Comparison of ENCODE assay signal across 27 mouse cellular contexts in the genomic region with DNA sequence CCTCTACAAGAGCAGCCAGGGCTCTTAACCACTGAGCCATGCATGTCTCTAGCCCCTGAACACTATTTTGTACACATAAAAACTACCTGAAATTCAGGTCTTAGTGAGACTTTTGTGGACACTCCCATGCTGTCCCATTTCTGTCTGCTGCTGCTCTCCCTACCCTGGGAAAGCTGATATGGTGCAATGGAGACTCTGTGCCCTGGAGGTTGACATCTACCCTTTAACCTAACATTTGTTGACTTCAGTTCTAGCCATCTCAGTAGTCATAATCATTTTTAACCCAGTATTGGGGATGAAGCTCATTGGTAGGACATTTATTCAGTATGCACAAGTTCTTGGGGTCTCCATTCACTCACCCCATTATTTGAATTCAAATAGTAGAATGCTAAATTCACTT.
DNase-seq lines count a peak whose midpoint lies in the region; ATAC-seq and TF ChIP-seq lines count a peak whose summit lies in the region.
"Had no signal": no experiment of that assay in that cellular context is flagged by ENCODE, and none has a peak within 500 bp of the region (broad histone marks: within the 10 kb centered on the region; RNA-seq: fewer than 3 reads in every experiment).

No protein-coding gene starts in this region.

- no peak overlapping the region for H3K9ac ChIP-seq in liver, adult 2 months (ENCODE audit: low read depth, low read length)
- H3K9ac ChIP-seq in liver, embryonic 12.5 days = no peak overlapping the region
- H3K9ac ChIP-seq in liver, postnatal 0 days (replicated peaks) = no peak overlapping the region
- H3K9ac ChIP-seq: embryonic facial prominence, embryonic 13.5 days; embryonic facial prominence, embryonic 15.5 days; forebrain, embryonic 12.5 days had no signal

- TF ChIP-seq POLR2A in liver, adult 2 months (IDR thresholded peaks at IDR 0.05; ENCODE audit: extremely low read depth, insufficient read depth, low read length) = no peak

- ATAC-seq in liver, embryonic 12.5 days = no peak
- ATAC-seq in liver, postnatal 0 days = peak; percentile 52; the same call in 1 of the 2 replicates
- ATAC-seq: activated CD4-positive, CD25-positive, alpha-beta regulatory T cell, adult 4 months; CD4-positive, CD25-positive, alpha-beta regulatory T cell, adult 4 months; forebrain, embryonic 14.5 days; Patski had no signal

- no peaks in the 10 kb centered on the region for H3K9me3 ChIP-seq in liver, embryonic 12.5 days (replicated peaks)
- no peaks in the 10 kb centered on the region for H3K9me3 ChIP-seq in liver, postnatal 0 days (ENCODE audit: low read length)
- H3K9me3 ChIP-seq: embryonic facial prominence, embryonic 13.5 days; embryonic facial prominence, embryonic 15.5 days; forebrain, embryonic 10.5 days; forebrain, embryonic 12.5 days; G1E had no signal

- intact Hi-C loops in gastrocnemius, adult 2 months (cut with DNase I) = loop anchor here (5.0 kb wide), 2 partner anchors 38 to 83 kb away; a partner anchor contains a TSS
- intact Hi-C loops in left cerebral cortex, postnatal 36 days (cut with DNase I) = loop anchor here (5.0 kb wide), 1 partner anchor 42 kb away; no protein-coding TSS in a partner anchor

- H3K79me2 ChIP-seq in liver, adult 2 months (ENCODE audit: control insufficient read depth, insufficient read depth, low read length) = no peaks in the 10 kb centered on the region

- H3K27ac ChIP-seq in gastrocnemius, adult 2 months = peak overlapping the region; percentile 89
- 0 out of 2 replicates have a peak overlapping the region, but pooled peaks have one; percentile 30 for H3K27ac ChIP-seq in liver, adult 2 months (replicated peaks; ENCODE audit: insufficient read depth, low read depth, low read length)
- H3K27ac ChIP-seq in liver, embryonic 12.5 days = no peak overlapping the region
- no peak overlapping the region for H3K27ac ChIP-seq in liver, postnatal 0 days (ENCODE audit: low read depth)
- H3K27ac ChIP-seq: embryonic facial prominence, embryonic 13.5 days; embryonic facial prominence, embryonic 15.5 days; forebrain, embryonic 10.5 days; forebrain, embryonic 12.5 days had no signal

- DNase-seq in gastrocnemius, adult 2 months = peak; percentile 10
- DNase-seq in gastrocnemius, adult 8-10 months (ENCODE audit: low spot score in 2 of 2) = no peak
- peak; percentile 77 for DNase-seq in liver, adult 2 months (ENCODE audit: extremely low read depth, low read depth, low spot score)
- DNase-seq in liver, postnatal 0 days = no peak
- DNase-seq in liver = no peak
- DNase-seq in left cerebral cortex, postnatal 36 days (ENCODE audit: low spot score in 2 of 2) = no peak
- DNase-seq: adrenal gland, postnatal 10 days; adrenal gland, postnatal 25 days; B cell, adult 2 months; cerebellum, adult 11 months; cerebellum, adult 18-20 months; cerebellum, adult 8-10 months; cerebellum, adult 9-11 months; cerebellum, postnatal 14 days; cerebellum, postnatal 36 days; embryo, embryonic 11 days had no signal

- TF ChIP-seq EP300 in liver, postnatal 0 days (IDR thresholded peaks at IDR 0.05; ENCODE audit: low read depth) = no peak

- H3K4me2 ChIP-seq in liver, embryonic 12.5 days = no peak overlapping the region
- no peak overlapping the region for H3K4me2 ChIP-seq in liver, postnatal 0 days (ENCODE audit: low read depth, low read length)
- H3K4me2 ChIP-seq: embryonic facial prominence, embryonic 13.5 days; embryonic facial prominence, embryonic 15.5 days; forebrain, embryonic 12.5 days had no signal

- H3K36me3 ChIP-seq in liver, adult 2 months (ENCODE audit: control insufficient read depth, insufficient read depth, low read length) = no peaks in the 10 kb centered on the region
- H3K36me3 ChIP-seq in liver, embryonic 12.5 days = no peaks in the 10 kb centered on the region
- H3K36me3 ChIP-seq in liver, postnatal 0 days (replicated peaks; ENCODE audit: insufficient read depth, low read length) = no peaks in the 10 kb centered on the region
- H3K36me3 ChIP-seq: embryonic facial prominence, embryonic 13.5 days; embryonic facial prominence, embryonic 15.5 days; forebrain, embryonic 10.5 days; forebrain, embryonic 12.5 days; G1E had no signal

- H3K4me3 ChIP-seq in gastrocnemius, adult 2 months = no peak overlapping the region; the same call in 1 of the 2 replicates
- no peak overlapping the region for H3K4me3 ChIP-seq in liver, adult 2 months (ENCODE audit: insufficient read depth, low read depth, low read length)
- no peak overlapping the region for H3K4me3 ChIP-seq in liver, embryonic 12.5 days
- H3K4me3 ChIP-seq in liver, postnatal 0 days (ENCODE audit: low read depth, low read length) = no peak overlapping the region
- H3K4me3 ChIP-seq: embryonic facial prominence, embryonic 13.5 days; embryonic facial prominence, embryonic 15.5 days; erythroblast, embryonic 14.5 days; forebrain, embryonic 10.5 days; forebrain, embryonic 12.5 days had no signal

- H3K27me3 ChIP-seq in liver, adult 2 months (ENCODE audit: control insufficient read depth, insufficient read depth, low read length) = no peaks in the 10 kb centered on the region
- peaks cover 89% of the 10 kb centered on the region for H3K27me3 ChIP-seq in liver, embryonic 12.5 days (replicated peaks)
- H3K27me3 ChIP-seq in liver, postnatal 0 days (ENCODE audit: insufficient read depth, low read length) = peaks cover 2% of the 10 kb centered on the region; the same call in 1 of the 2 replicates
- H3K27me3 ChIP-seq: embryonic facial prominence, embryonic 15.5 days; Patski had no signal

- peaks cover 38% of the 10 kb centered on the region for H3K4me1 ChIP-seq in liver, adult 2 months (ENCODE audit: control insufficient read depth, insufficient read depth, low read length)
- H3K4me1 ChIP-seq in liver, embryonic 12.5 days = peaks cover 24% of the 10 kb centered on the region
- peaks cover 17% of the 10 kb centered on the region for H3K4me1 ChIP-seq in liver, postnatal 0 days (ENCODE audit: insufficient read depth)

- no peak for TF ChIP-seq CTCF in gastrocnemius, adult 2 months (IDR thresholded peaks at IDR 0.05)
- TF ChIP-seq CTCF in liver, adult 2 months (IDR thresholded peaks at IDR 0.05; ENCODE audit: low read depth, low read length) = no peak
- TF ChIP-seq CTCF in liver, postnatal 0 days (IDR thresholded peaks at IDR 0.05; ENCODE audit: low read depth) = no peak

Comparison
In these comparisons a context has a peak if more than half of its experiments do, and no peak if none do; other contexts are left out.
1. DNase-seq: peak in gastrocnemius, adult 2 months (single experiment) and liver, adult 2 months (single experiment); none in gastrocnemius, adult 8-10 months (0 of 2), liver, postnatal 0 days (single experiment), liver (single experiment) and left cerebral cortex, postnatal 36 days (0 of 2).
2. H3K27ac ChIP-seq: peak in gastrocnemius, adult 2 months (single experiment) and liver, adult 2 months (single experiment); none in liver, embryonic 12.5 days (single experiment) and liver, postnatal 0 days (single experiment).